Mouse (Mus musculus): ENCODE measurements at regions not wholly inside any gene's neighbourhood (a gene's known extent, or its start where the extent isn't known, plus 50 kb on each side); places are given as distances from the start of the nearest gene placed in this dataset.

GRCm38 (mm10) chr6:5663433-5664175 is 61.8 kb upstream of the Dync1i1 start:
- no peaks in the 10 kb centered on the region for H3K79me2 ChIP-seq (ENCODE audit: control insufficient read depth, insufficient read depth)
- no peaks in the 10 kb centered on the region for H3K36me3 ChIP-seq (ENCODE audit: control insufficient read depth, insufficient read depth)
- H3ac ChIP-seq (ENCODE audit: control insufficient read depth, insufficient read length), result no peak overlapping the region
- no peak overlapping the region for H3K4me2 ChIP-seq (ENCODE audit: low read depth)
- no peak overlapping the region for H3K4me3 ChIP-seq
- no peaks in the 10 kb centered on the region for H3K27me3 ChIP-seq (ENCODE audit: control insufficient read depth, insufficient read depth, insufficient read length)
- TF ChIP-seq CEBPB (IDR thresholded peaks at IDR 0.05; ENCODE audit: insufficient read depth, poor library complexity, severe bottlenecking), result no peak
- TF ChIP-seq E2F4 (IDR thresholded peaks at IDR 0.05; ENCODE audit: insufficient read depth), result no peak
- TF ChIP-seq POLR2AphosphoS2 (IDR thresholded peaks at IDR 0.05; ENCODE audit: insufficient read length, low read depth), result no peak

GRCm38 (mm10) chr6:5645150-5645732 is 80.2 kb upstream of the Dync1i1 start:
- no peaks in the 10 kb centered on the region for H3K79me2 ChIP-seq (ENCODE audit: control insufficient read depth, insufficient read depth)
- H3K4me2 ChIP-seq (ENCODE audit: low read depth), result no peak overlapping the region
- TF ChIP-seq MYOD1 (IDR thresholded peaks at IDR 0.05; ENCODE audit: control insufficient read depth in 1 of 3, insufficient read length in 2 of 3, low read depth in 2 of 3) (no peak), CEBPB (IDR thresholded peaks at IDR 0.05; ENCODE audit: insufficient read depth, poor library complexity, severe bottlenecking) (no peak), POLR2A (IDR thresholded peaks at IDR 0.05; ENCODE audit: insufficient read length, low read depth) (no peak), MAX (IDR thresholded peaks at IDR 0.05; ENCODE audit: low read depth) (no peak), E2F4 (IDR thresholded peaks at IDR 0.05; ENCODE audit: insufficient read depth) (no peak), SRF (IDR thresholded peaks at IDR 0.05; ENCODE audit: control insufficient read depth, insufficient read length, low read depth) (no peak), POLR2AphosphoS2 (IDR thresholded peaks at IDR 0.05; ENCODE audit: insufficient read length, low read depth) (no peak), MYOG (IDR thresholded peaks at IDR 0.05; ENCODE audit: control insufficient read depth in 1 of 3, insufficient read depth in 1 of 3, insufficient read length in 2 of 3, low read depth in 2 of 3) (no peak)
- H3ac ChIP-seq (ENCODE audit: control insufficient read depth, insufficient read length), result no peak overlapping the region
- no peak overlapping the region for H3K4me3 ChIP-seq
- H3K36me3 ChIP-seq (ENCODE audit: control insufficient read depth, insufficient read depth), result no peaks in the 10 kb centered on the region
- peaks cover 11% of the 10 kb centered on the region for H3K27me3 ChIP-seq (ENCODE audit: control insufficient read depth, insufficient read depth, insufficient read length)

GRCm38 (mm10) chr6:5634222-5634621 is 91.2 kb upstream of the Dync1i1 start:
- Histone ChIP-seq H3K79me2 (ENCODE audit: control insufficient read depth, insufficient read depth) (no peaks in the 10 kb centered on the region), H3K36me3 (ENCODE audit: control insufficient read depth, insufficient read depth) (no peaks in the 10 kb centered on the region), H3ac (ENCODE audit: control insufficient read depth, insufficient read length) (no peak overlapping the region), H3K4me2 (ENCODE audit: low read depth) (no peak overlapping the region), H3K27me3 (ENCODE audit: control insufficient read depth, insufficient read depth, insufficient read length) (no peaks in the 10 kb centered on the region), H3K4me3 (no peak overlapping the region)
- TF ChIP-seq TCF12 (IDR thresholded peaks at IDR 0.05; ENCODE audit: insufficient read depth, poor library complexity, severe bottlenecking), result no peak
- no peak for TF ChIP-seq POLR2AphosphoS2 (IDR thresholded peaks at IDR 0.05; ENCODE audit: insufficient read length, low read depth)
- no peak for TF ChIP-seq CEBPB (IDR thresholded peaks at IDR 0.05; ENCODE audit: insufficient read depth, poor library complexity, severe bottlenecking)
- no peak for TF ChIP-seq SRF (IDR thresholded peaks at IDR 0.05; ENCODE audit: control insufficient read depth, insufficient read length, low read depth)
- TF ChIP-seq MAX (IDR thresholded peaks at IDR 0.05; ENCODE audit: low read depth), result no peak
- no peak for TF ChIP-seq MYOD1 (IDR thresholded peaks at IDR 0.05; ENCODE audit: control insufficient read depth in 1 of 3, insufficient read length in 2 of 3, low read depth in 2 of 3)
- TF ChIP-seq TCF3 (IDR thresholded peaks at IDR 0.05; ENCODE audit: insufficient read length, low read depth), result no peak
- no peak for TF ChIP-seq MYOG (IDR thresholded peaks at IDR 0.05; ENCODE audit: control insufficient read depth in 1 of 3, insufficient read depth in 1 of 3, insufficient read length in 2 of 3, low read depth in 2 of 3)
- no peak for TF ChIP-seq POLR2A (IDR thresholded peaks at IDR 0.05; ENCODE audit: insufficient read length, low read depth)
- no peak for TF ChIP-seq USF1 (IDR thresholded peaks at IDR 0.05; ENCODE audit: low read depth)

GRCm38 (mm10) chr6:5633036-5633708 is 92.3 kb upstream of the Dync1i1 start:
- H3ac ChIP-seq (ENCODE audit: control insufficient read depth, insufficient read length), result no peak overlapping the region
- H3K4me3 ChIP-seq, result no peak overlapping the region
- no peaks in the 10 kb centered on the region for H3K27me3 ChIP-seq (ENCODE audit: control insufficient read depth, insufficient read depth, insufficient read length)
- no peak for TF ChIP-seq POLR2AphosphoS2 (IDR thresholded peaks at IDR 0.05; ENCODE audit: insufficient read length, low read depth)
- no peak for TF ChIP-seq MYOG (IDR thresholded peaks at IDR 0.05; ENCODE audit: control insufficient read depth in 1 of 3, insufficient read depth in 1 of 3, insufficient read length in 2 of 3, low read depth in 2 of 3)
- TF ChIP-seq CEBPB (IDR thresholded peaks at IDR 0.05; ENCODE audit: insufficient read depth, poor library complexity, severe bottlenecking), result no peak
- no peak for TF ChIP-seq POLR2A (IDR thresholded peaks at IDR 0.05; ENCODE audit: insufficient read length, low read depth)
- TF ChIP-seq USF1 (IDR thresholded peaks at IDR 0.05; ENCODE audit: low read depth), result no peak
- TF ChIP-seq REST (IDR thresholded peaks at IDR 0.05; ENCODE audit: insufficient read depth, insufficient read length), result no peak
- no peak for TF ChIP-seq TCF3 (IDR thresholded peaks at IDR 0.05; ENCODE audit: insufficient read length, low read depth)
- TF ChIP-seq MAX (IDR thresholded peaks at IDR 0.05; ENCODE audit: low read depth), result no peak
- no peak for TF ChIP-seq TCF12 (IDR thresholded peaks at IDR 0.05; ENCODE audit: insufficient read depth, poor library complexity, severe bottlenecking)
- TF ChIP-seq E2F4 (IDR thresholded peaks at IDR 0.05; ENCODE audit: insufficient read depth), result no peak
- no peak for TF ChIP-seq SRF (IDR thresholded peaks at IDR 0.05; ENCODE audit: control insufficient read depth, insufficient read length, low read depth)
- no peak for TF ChIP-seq MYOD1 (IDR thresholded peaks at IDR 0.05; ENCODE audit: control insufficient read depth in 1 of 3, insufficient read length in 2 of 3, low read depth in 2 of 3)
- H3K79me2 ChIP-seq (ENCODE audit: control insufficient read depth, insufficient read depth), result no peaks in the 10 kb centered on the region
- no peak overlapping the region for H3K4me2 ChIP-seq (ENCODE audit: low read depth)
- H3K36me3 ChIP-seq (ENCODE audit: control insufficient read depth, insufficient read depth), result no peaks in the 10 kb centered on the region

Measured in myocyte (in vitro differentiated cells).